Mouse (Mus musculus) hindbrain, embryonic 14.5 days (tissue): Measurements from ENCODE around the gene Plce1. TPM values are rescaled to one million over a fixed set of nuclear protein-coding genes. Genes with fewer than 3 reads are reported as not detected.

Source experiments
- ATAC-seq: fragments of 200-750 bp; cut with Nextera tagmentation; 2 replicates; pipeline ENCODE4 v1.8.0; 2017; ENCODE audit warnings: moderate number of reproducible peaks, mild to moderate bottlenecking, moderate TSS enrichment, moderate library complexity; ENCODE audit not compliant: low FRiP score
- DNase-seq: peaks from one replicate; pipeline ENCODE4 v3.0.0-alpha.2; 2015; ENCODE audit warnings: low spot score
- H3K27ac ChIP-seq: fragments of 300-500 bp; sonication (generic); 2 replicates; pipeline ENCODE4 v1.5.1; 2014; ENCODE audit warnings: mild to moderate bottlenecking, moderate library complexity
- H3K27me3 ChIP-seq: fragments of 300-500 bp; sonication (generic); 2 replicates; pipeline ENCODE4 v1.6.1; 2014; ENCODE audit warnings: mild to moderate bottlenecking, low read length, mixed read lengths; ENCODE audit not compliant: control insufficient read depth, insufficient read depth
- H3K36me3 ChIP-seq: fragments of 300-500 bp; sonication (generic); replicated peaks from 2 replicates; pipeline ENCODE4 v1.6.1; 2014; ENCODE audit not compliant: control insufficient read depth, insufficient read depth
- H3K4me1 ChIP-seq: fragments of 300-500 bp; sonication (generic); replicated peaks from 2 replicates; pipeline ENCODE4 v1.6.1; 2014; ENCODE audit warnings: antibody characterized with exemption, low read length, mixed read lengths; ENCODE audit not compliant: control insufficient read depth, insufficient read depth
- H3K4me2 ChIP-seq: fragments of 300-500 bp; sonication (generic); replicated peaks from 2 replicates; pipeline ENCODE4 v1.6.1; 2014; ENCODE audit warnings: mild to moderate bottlenecking, moderate library complexity
- H3K4me3 ChIP-seq: fragments of 300-500 bp; sonication (generic); replicated peaks from 2 replicates; pipeline ENCODE4 v1.5.1; 2014; ENCODE audit warnings: mild to moderate bottlenecking, low read length
- H3K9ac ChIP-seq: fragments of 300-500 bp; sonication (generic); 2 replicates; pipeline ENCODE4 v1.6.1; 2014
- H3K9me3 ChIP-seq: fragments of 300-500 bp; sonication (generic); 2 replicates; pipeline ENCODE4 v1.6.1; 2016; ENCODE audit warnings: low read length; ENCODE audit not compliant: control insufficient read depth
- WGBS: fragments of 180-500 bp; shearing (Covaris S2); extraction: QIAGEN DNeasy Blood & Tissue Kit; methylation state at CpG from one replicate; pipeline ENCODE4 v1.1.7; 2014; 5-methylcytosine and 5-hydroxymethylcytosine counted together
- polyA plus RNA-seq: library from polyadenylated mRNA; unstranded; fragments of >200 nt; fragmentation: Nextera tagmentation; extraction: Ambion mirVana; gene quantifications from 2 replicates; pipeline ENCODE4 v1.2.1, GENCODE M21; 2014

Gene Plce1
- polyA plus RNA-seq, 1 experiment from 2014 or later, result 4.3 TPM

GRCm38 (mm10) chr19:38608951-38609654 is 128.2 kb downstream of the Plce1 start:
- DNase-seq (no peak), ATAC-seq (no peak)
- H3K4me1 ChIP-seq, result no peaks in the 10 kb centered on the region
- no peak overlapping the region for H3K4me2 ChIP-seq
- no peak overlapping the region for H3K9ac ChIP-seq
- no peaks in the 10 kb centered on the region for H3K36me3 ChIP-seq
- 89% methylated on average over 8 of the region's 8 CpGs for WGBS
- no peaks in the 10 kb centered on the region for H3K27me3 ChIP-seq
- no peaks in the 10 kb centered on the region for H3K9me3 ChIP-seq
- no peak overlapping the region for H3K27ac ChIP-seq
- no peak overlapping the region for H3K4me3 ChIP-seq

- Histone ChIP-seq H3K36me3 (no peaks in the 10 kb centered on the region), H3K4me1 (no peaks in the 10 kb centered on the region), H3K9me3 (no peaks in the 10 kb centered on the region), H3K4me2 (no peak overlapping the region), H3K4me3 (no peak overlapping the region), H3K9ac (no peak overlapping the region), H3K27me3 (no peaks in the 10 kb centered on the region), H3K27ac (no peak overlapping the region)
- ATAC-seq (no peak), DNase-seq (no peak)
- WGBS, result 95% methylated on average over 2 of the region's 2 CpGs
Observed at GRCm38 (mm10) chr19:38610291-38610690, 129.4 kb downstream of the Plce1 start.

- Histone ChIP-seq H3K27ac (no peak overlapping the region), H3K4me2 (no peak overlapping the region), H3K36me3 (no peaks in the 10 kb centered on the region), H3K9me3 (no peaks in the 10 kb centered on the region), H3K4me1 (no peaks in the 10 kb centered on the region), H3K9ac (no peak overlapping the region), H3K27me3 (no peaks in the 10 kb centered on the region), H3K4me3 (no peak overlapping the region)
- 86% methylated on average over 8 of the region's 8 CpGs for WGBS
- ATAC-seq, result no peak
- no peak for DNase-seq
Observed at GRCm38 (mm10) chr19:38610809-38611208, 129.9 kb downstream of the Plce1 start.

- H3K36me3 ChIP-seq, result no peaks in the 10 kb centered on the region
- no peak overlapping the region for H3K4me2 ChIP-seq
- H3K9ac ChIP-seq, result no peak overlapping the region
- no peak overlapping the region for H3K27ac ChIP-seq
- no peaks in the 10 kb centered on the region for H3K4me1 ChIP-seq
- H3K4me3 ChIP-seq, result no peak overlapping the region
- H3K27me3 ChIP-seq, result no peaks in the 10 kb centered on the region
- ATAC-seq (no peak), DNase-seq (no peak)
- no peaks in the 10 kb centered on the region for H3K9me3 ChIP-seq
- 40% methylated on average over 11 of the region's 11 CpGs for WGBS
Observed at GRCm38 (mm10) chr19:38614067-38614675, 133.3 kb downstream of the Plce1 start.

- no peaks in the 10 kb centered on the region for H3K36me3 ChIP-seq
- WGBS, result 47% methylated on average over 6 of the region's 6 CpGs
- no peak overlapping the region for H3K9ac ChIP-seq
- no peak overlapping the region for H3K4me3 ChIP-seq
- H3K27me3 ChIP-seq, result no peaks in the 10 kb centered on the region
- DNase-seq (no peak), ATAC-seq (no peak)
- no peak overlapping the region for H3K27ac ChIP-seq
- no peak overlapping the region for H3K4me2 ChIP-seq
- H3K9me3 ChIP-seq, result no peaks in the 10 kb centered on the region
- H3K4me1 ChIP-seq, result no peaks in the 10 kb centered on the region
Observed at GRCm38 (mm10) chr19:38615356-38615755, 134.4 kb downstream of the Plce1 start.

GRCm38 (mm10) chr19:38620134-38620533 is 139.2 kb downstream of the Plce1 start:
- H3K4me3 ChIP-seq, result no peak overlapping the region
- no peak overlapping the region for H3K27ac ChIP-seq
- no peak overlapping the region for H3K4me2 ChIP-seq
- no peaks in the 10 kb centered on the region for H3K36me3 ChIP-seq
- H3K9me3 ChIP-seq, result no peaks in the 10 kb centered on the region
- DNase-seq (no peak), ATAC-seq (no peak)
- no peak overlapping the region for H3K9ac ChIP-seq
- no peaks in the 10 kb centered on the region for H3K4me1 ChIP-seq
- WGBS, result 87% methylated on average over 4 of the region's 4 CpGs
- H3K27me3 ChIP-seq, result no peaks in the 10 kb centered on the region

GRCm38 (mm10) chr19:38621546-38621945 is 140.6 kb downstream of the Plce1 start:
- Histone ChIP-seq H3K27ac (no peak overlapping the region), H3K9ac (no peak overlapping the region), H3K4me2 (no peak overlapping the region), H3K9me3 (no peaks in the 10 kb centered on the region), H3K36me3 (no peaks in the 10 kb centered on the region), H3K27me3 (no peaks in the 10 kb centered on the region), H3K4me3 (no peak overlapping the region), H3K4me1 (no peaks in the 10 kb centered on the region)
- DNase-seq (no peak), ATAC-seq (no peak)
- WGBS, result 87% methylated on average over 10 of the region's 10 CpGs

- no peak for ATAC-seq
- no peaks in the 10 kb centered on the region for H3K9me3 ChIP-seq
- H3K9ac ChIP-seq, result no peak overlapping the region
- 75% methylated on average over 9 of the region's 9 CpGs for WGBS
- no peaks in the 10 kb centered on the region for H3K27me3 ChIP-seq
- H3K4me2 ChIP-seq, result no peak overlapping the region
- no peak for DNase-seq
- no peak overlapping the region for H3K27ac ChIP-seq
- H3K4me1 ChIP-seq, result no peaks in the 10 kb centered on the region
- no peak overlapping the region for H3K4me3 ChIP-seq
- H3K36me3 ChIP-seq, result no peaks in the 10 kb centered on the region
Observed at GRCm38 (mm10) chr19:38626246-38627015, 145.5 kb downstream of the Plce1 start.

GRCm38 (mm10) chr19:38627075-38627768 is 146.3 kb downstream of the Plce1 start:
- Histone ChIP-seq H3K27me3 (no peaks in the 10 kb centered on the region), H3K36me3 (no peaks in the 10 kb centered on the region), H3K9ac (no peak overlapping the region), H3K4me1 (no peaks in the 10 kb centered on the region), H3K4me2 (no peak overlapping the region), H3K4me3 (no peak overlapping the region), H3K9me3 (no peaks in the 10 kb centered on the region), H3K27ac (no peak overlapping the region)
- WGBS, result 87% methylated on average over 9 of the region's 9 CpGs
- DNase-seq (no peak), ATAC-seq (no peak)
